Mouse (Mus musculus): ENCODE measurements around the gene Zfp385c.
"Not testable (repeated sequence)": the region's sequence is repeated elsewhere in the genome, so short reads cannot be mapped to it uniquely, and the experiment has no call there.

The Zfp385c gene

GRCm38 (mm10) chr11:100619982-100620381 is 72.3 kb downstream of the Zfp385c start, which contains the start of gene Dnajc7:
Gene Dnajc7, minus strand, starts transcription at chr11:100620168.
- no peak for DNase-seq

- peak; percentile 95 for DNase-seq
These were observed 72.7 kb downstream of the Zfp385c start for GRCm38 (mm10) chr11:100619485-100619975.

GRCm38 (mm10) chr11:100618761-100619484 is 73.3 kb downstream of the Zfp385c start, which contains the start of gene Nkiras2:
Gene Nkiras2, plus strand, starts transcription at chr11:100619244.
- no peak for DNase-seq

GRCm38 (mm10) chr11:100617480-100617879 is 74.8 kb downstream of the Zfp385c start:
- no peak for DNase-seq

GRCm38 (mm10) chr11:100616836-100617235 is 75.4 kb downstream of the Zfp385c start:
- not testable (repeated sequence) for DNase-seq

GRCm38 (mm10) chr11:100616332-100616731 is 75.9 kb downstream of the Zfp385c start:
- no peak for DNase-seq

- no peak for DNase-seq
These were observed 79.0 kb downstream of the Zfp385c start for GRCm38 (mm10) chr11:100613241-100613640.

GRCm38 (mm10) chr11:100611627-100612026 is 80.6 kb downstream of the Zfp385c start:
- no peak for DNase-seq

GRCm38 (mm10) chr11:100609997-100610680 is 82.1 kb downstream of the Zfp385c start:
- no peak for DNase-seq

GRCm38 (mm10) chr11:100609355-100609996 is 82.8 kb downstream of the Zfp385c start:
- no peak for DNase-seq

- no peak for DNase-seq
These were observed 83.5 kb downstream of the Zfp385c start for GRCm38 (mm10) chr11:100608796-100609195.

- no peak for DNase-seq
These were observed 85.1 kb downstream of the Zfp385c start for GRCm38 (mm10) chr11:100607121-100607520.

GRCm38 (mm10) chr11:100605451-100605850 is 86.8 kb downstream of the Zfp385c start:
- DNase-seq, result no peak

- no peak for DNase-seq
These were observed 87.8 kb downstream of the Zfp385c start for GRCm38 (mm10) chr11:100604321-100605005.

- DNase-seq, result no peak
These were observed 88.4 kb downstream of the Zfp385c start for GRCm38 (mm10) chr11:100603813-100604212.

- DNase-seq, result no peak
These were observed 89.1 kb downstream of the Zfp385c start for GRCm38 (mm10) chr11:100603155-100603554.

- no peak for DNase-seq
These were observed 90.9 kb downstream of the Zfp385c start for GRCm38 (mm10) chr11:100601372-100601771.

- DNase-seq, result no peak
These were observed 94.2 kb downstream of the Zfp385c start for GRCm38 (mm10) chr11:100598074-100598473.

- DNase-seq, result no peak
These were observed 96.7 kb downstream of the Zfp385c start for GRCm38 (mm10) chr11:100595533-100595932.

GRCm38 (mm10) chr11:100594608-100595007 is 97.6 kb downstream of the Zfp385c start:
- DNase-seq, result no peak

GRCm38 (mm10) chr11:100592346-100593046 is 99.8 kb downstream of the Zfp385c start:
- DNase-seq, result no peak

- no peak for DNase-seq
These were observed 103.8 kb downstream of the Zfp385c start for GRCm38 (mm10) chr11:100588462-100588861.

All from cerebellum, adult 11-12 months (tissue).